Mouse (Mus musculus): ENCODE data around the gene Prpsap1. TPM values are rescaled to one million over a fixed set of nuclear protein-coding genes. Genes with fewer than 3 reads are reported as not detected.

The Prpsap1 gene
- total and polyA plus RNA-seq, 3 experiments: 79.8 to 114 (median 114) TPM

DNA sequence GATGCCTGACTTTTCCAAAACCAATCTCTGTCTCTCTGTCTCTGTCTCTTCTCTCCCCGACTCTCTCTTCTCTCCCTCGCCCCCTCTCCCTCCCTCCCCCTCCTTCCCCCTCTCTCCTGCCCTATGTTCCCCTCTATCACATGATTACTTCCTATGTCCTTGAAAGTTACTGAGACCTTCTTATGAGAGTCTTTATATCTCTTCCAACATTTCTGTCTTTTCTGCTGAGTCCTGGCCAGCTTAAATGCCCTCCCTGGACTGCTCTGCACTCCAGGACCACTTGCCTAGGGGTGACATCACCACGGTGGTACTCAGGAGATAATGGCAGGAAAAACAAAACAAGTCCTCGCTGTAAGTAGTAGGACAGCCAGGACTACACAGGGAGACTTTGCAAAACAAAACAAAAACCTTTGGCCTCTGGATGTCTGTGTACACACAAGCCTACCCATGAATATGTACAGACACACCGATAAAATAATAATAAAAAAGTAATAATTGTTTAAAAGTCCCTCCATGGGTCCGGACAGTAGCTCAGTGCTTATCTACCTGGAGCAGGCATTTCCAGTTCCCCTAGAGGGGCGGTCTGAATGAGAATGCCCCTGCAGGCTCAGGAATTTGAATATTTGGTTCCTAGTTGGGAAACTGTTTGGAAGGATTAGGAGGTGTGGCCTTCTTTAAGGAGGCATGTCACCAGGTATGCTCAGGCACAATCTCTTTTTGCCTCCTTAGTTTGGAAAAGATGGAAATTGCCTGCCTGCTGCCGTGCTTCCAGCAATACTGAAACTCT, 69.2 kb downstream of the Prpsap1 start:
- Histone ChIP-seq H3K4me1 (ENCODE audit: control insufficient read depth in 1 of 2, insufficient read depth in 2 of 2) (peaks cover 39 to 90% of the 10 kb centered on the region in 2 experiments), H3K27ac (ENCODE audit: insufficient read depth, low read depth) (peak overlapping the region; percentile 97), H3K27me3 (replicated peaks) (no peaks in the 10 kb centered on the region), H3K4me3 (replicated peaks in 1 of 3; ENCODE audit: low read depth in 2 of 3, low read length in 2 of 3, poor library complexity in 1 of 3) (peak overlapping the region in 2 of 3 experiments; percentile 4 to 12), H3K9me3 (replicated peaks; ENCODE audit: low read length) (no peaks in the 10 kb centered on the region), H3K9ac (ENCODE audit: insufficient read depth, low read depth) (peak overlapping the region; percentile 72), H3K79me2 (replicated peaks; ENCODE audit: control insufficient read depth, extremely low read depth, insufficient read depth, poor library complexity, severe bottlenecking) (peaks cover 21% of the 10 kb centered on the region), H3K4me2 (ENCODE audit: insufficient read depth, low read depth, poor library complexity, severe bottlenecking) (peak overlapping the region; percentile 55), H3K36me3 (replicated peaks in 1 of 2; ENCODE audit: control insufficient read depth in 1 of 2, insufficient read depth in 1 of 2, low read length in 1 of 2) (peaks cover 0 to 3% of the 10 kb centered on the region in 2 experiments)
- dilution Hi-C loops (cut with MboI; ENCODE audit: extremely low pct_ligation_motif_present, extremely low pct_unique_long_range_greater_than_20kb, low sequenced_read_pairs): no loop called here
- no peak for DNase-seq (ENCODE audit: extremely low read depth)
- TF ChIP-seq MEF2A (IDR thresholded peaks at IDR 0.05; ENCODE audit: borderline replicate concordance, low read depth, low read length) (0 out of 2 replicates have a peak, but pooled peaks have one; percentile 21), POLR2A (IDR thresholded peaks at IDR 0.05; ENCODE audit: low read depth, low read length) (0 out of 2 replicates have a peak, but pooled peaks have one; percentile 17), BHLHE40 (IDR thresholded peaks at IDR 0.05; ENCODE audit: low read depth, low read length) (no peak)
- in situ Hi-C loops (cut with MboI; ENCODE audit: low pct_ligation_motif_present, low pct_unique_long_range_greater_than_20kb, low sequenced_read_pairs): loop anchor here (25.0 kb wide), 1 partner anchor 788 kb away; the partner anchor contains the start of gene Slc25a19

DNA sequence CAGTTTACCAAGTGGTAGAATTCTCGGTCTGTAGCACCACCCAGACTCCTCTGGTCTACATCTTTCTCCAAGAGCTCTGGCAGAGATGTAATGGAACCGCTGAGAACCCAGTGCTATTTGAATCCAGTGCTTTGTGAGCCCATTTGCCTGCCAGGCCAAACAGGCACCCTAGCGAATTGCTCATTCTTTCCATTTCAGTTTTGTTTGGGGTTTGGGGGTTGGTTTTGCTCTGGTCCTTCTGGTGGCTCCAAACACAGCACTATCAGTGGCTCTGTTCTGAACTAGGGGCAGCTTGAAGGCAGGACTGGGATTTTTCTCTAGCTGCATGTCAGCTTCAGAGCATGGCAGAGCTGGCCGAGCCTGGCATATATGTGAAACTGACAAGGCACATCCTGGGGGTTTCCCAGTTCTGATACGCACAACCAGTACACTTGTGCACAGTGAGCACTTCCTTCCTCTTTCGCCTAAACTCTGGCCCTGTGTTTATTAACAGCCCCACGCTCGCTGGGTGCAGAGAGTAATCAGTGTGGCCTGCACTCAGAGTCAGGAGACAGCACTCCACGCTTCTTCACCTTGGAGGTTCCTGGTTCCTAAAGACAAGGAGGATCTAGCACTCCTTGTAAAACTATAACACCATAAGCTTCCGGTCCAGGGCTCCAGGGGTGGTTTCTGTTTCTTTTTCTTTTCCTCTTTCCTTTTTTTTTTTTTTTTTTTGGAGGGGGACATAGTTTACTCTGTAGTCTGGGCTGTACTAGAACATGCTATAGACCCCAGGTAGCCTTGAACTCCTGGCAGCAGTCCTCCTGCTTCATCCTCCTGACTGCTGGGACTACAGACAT, 70.0 kb downstream of the Prpsap1 start:
- peaks cover 0 to 3% of the 10 kb centered on the region in 2 experiments for H3K36me3 ChIP-seq (replicated peaks in 1 of 2; ENCODE audit: control insufficient read depth in 1 of 2, insufficient read depth in 1 of 2, low read length in 1 of 2)
- dilution Hi-C loops (cut with MboI; ENCODE audit: extremely low pct_ligation_motif_present, extremely low pct_unique_long_range_greater_than_20kb, low sequenced_read_pairs): no loop called here
- in situ Hi-C loops (cut with MboI; ENCODE audit: low pct_ligation_motif_present, low pct_unique_long_range_greater_than_20kb, low sequenced_read_pairs): loop anchor here (25.0 kb wide), 1 partner anchor 787 kb away; the partner anchor contains the start of gene Slc25a19
- H3K27me3 ChIP-seq (replicated peaks): no peaks in the 10 kb centered on the region
- peak overlapping the region; percentile 97 for H3K27ac ChIP-seq (ENCODE audit: insufficient read depth, low read depth)
- peaks cover 35 to 86% of the 10 kb centered on the region in 2 experiments for H3K4me1 ChIP-seq (ENCODE audit: control insufficient read depth in 1 of 2, insufficient read depth in 2 of 2)
- H3K9me3 ChIP-seq (replicated peaks; ENCODE audit: low read length): no peaks in the 10 kb centered on the region
- H3K79me2 ChIP-seq (replicated peaks; ENCODE audit: control insufficient read depth, extremely low read depth, insufficient read depth, poor library complexity, severe bottlenecking): peaks cover 22% of the 10 kb centered on the region
- peak; percentile 97 for DNase-seq (ENCODE audit: extremely low read depth)
- peak overlapping the region; percentile 55 for H3K4me2 ChIP-seq (ENCODE audit: insufficient read depth, low read depth, poor library complexity, severe bottlenecking)
- peak overlapping the region; percentile 72 for H3K9ac ChIP-seq (ENCODE audit: insufficient read depth, low read depth)
- H3K4me3 ChIP-seq (replicated peaks in 1 of 3; ENCODE audit: low read depth in 2 of 3, low read length in 2 of 3, poor library complexity in 1 of 3): peak overlapping the region; percentile 12 to 44 (median 13)
- TF ChIP-seq ETS1 (conservative IDR thresholded peaks at IDR 0.05; ENCODE audit: low read depth, low read length) (peak; percentile 94), ZMIZ1 (IDR thresholded peaks at IDR 0.05; ENCODE audit: low read depth, low read length) (peak; percentile 90; the same call in 1 of the 2 replicates), GABPA (IDR thresholded peaks at IDR 0.05; ENCODE audit: insufficient replicate concordance, low read depth, low read length) (no peak), USF1 (IDR thresholded peaks at IDR 0.05; ENCODE audit: low read depth, low read length) (no peak), CHD2 (IDR thresholded peaks at IDR 0.05; ENCODE audit: low read length) (peak; percentile 74), MEF2A (IDR thresholded peaks at IDR 0.05; ENCODE audit: borderline replicate concordance, low read depth, low read length) (peak; percentile 93), POLR2A (IDR thresholded peaks at IDR 0.05; ENCODE audit: low read depth, low read length) (peak; percentile 75), MAFK (IDR thresholded peaks at IDR 0.05; ENCODE audit: insufficient replicate concordance, low read length) (peak; percentile 63; the same call in 1 of the 2 replicates), POLR2AphosphoS2 (IDR thresholded peaks at IDR 0.05; ENCODE audit: low read depth, low read length) (peak; percentile 89), SIN3A (IDR thresholded peaks at IDR 0.05; ENCODE audit: low read length) (peak; percentile 97), E2F4 (IDR thresholded peaks at IDR 0.05; ENCODE audit: insufficient replicate concordance, low read depth, low read length) (peak; percentile 47; the same call in 1 of the 2 replicates), HCFC1 (IDR thresholded peaks at IDR 0.05; ENCODE audit: low read depth, low read length) (peak; percentile 56; the same call in 1 of the 2 replicates), TBP (conservative IDR thresholded peaks at IDR 0.05; ENCODE audit: low read depth, low read length) (peak; percentile 87), MYC (IDR thresholded peaks at IDR 0.05; ENCODE audit: low read depth, low read length) (peak; percentile 94), BHLHE40 (IDR thresholded peaks at IDR 0.05; ENCODE audit: low read depth, low read length) (peak; percentile 95), MAX (IDR thresholded peaks at IDR 0.05; ENCODE audit: low read length) (peak; percentile 93), JUN (IDR thresholded peaks at IDR 0.05; ENCODE audit: insufficient read depth, low read depth, low read length) (peak; percentile 96; the same call in 1 of the 2 replicates), IRF4 (IDR thresholded peaks at IDR 0.05; ENCODE audit: low read depth, low read length) (peak; percentile 94), RCOR1 (conservative IDR thresholded peaks at IDR 0.05; ENCODE audit: low read depth, low read length) (peak; percentile 90), EP300 (IDR thresholded peaks at IDR 0.05; ENCODE audit: low read length) (peak; percentile 91), ZKSCAN1 (IDR thresholded peaks at IDR 0.05; ENCODE audit: borderline replicate concordance, low read depth, low read length) (no peak; the same call in 1 of the 2 replicates), USF2 (conservative IDR thresholded peaks at IDR 0.05; ENCODE audit: low read depth, low read length) (no peak), ELF1 (IDR thresholded peaks at IDR 0.05; ENCODE audit: low read depth, low read length) (peak; percentile 84), RAD21 (IDR thresholded peaks at IDR 0.05; ENCODE audit: low read depth, low read length) (no peak; the same call in 1 of the 2 replicates), ZNF384 (IDR thresholded peaks at IDR 0.05; ENCODE audit: low read depth, low read length) (peak; percentile 96), JUND (conservative IDR thresholded peaks at IDR 0.05; ENCODE audit: low read depth, low read length) (peak; percentile 98)

Data from CH12.LX (cell line).